Mouse (Mus musculus) cerebellum, adult 9-10 months (tissue): ENCODE results near the gene Rsph1.

Experiments used
- DNase-seq: peaks from one replicate; pipeline ENCODE4 v3.0.0; 2022

The Rsph1 gene

GRCm38 (mm10) chr17:31253951-31254350 is 23.2 kb downstream of the Rsph1 start:
- no peak for DNase-seq

DNA sequence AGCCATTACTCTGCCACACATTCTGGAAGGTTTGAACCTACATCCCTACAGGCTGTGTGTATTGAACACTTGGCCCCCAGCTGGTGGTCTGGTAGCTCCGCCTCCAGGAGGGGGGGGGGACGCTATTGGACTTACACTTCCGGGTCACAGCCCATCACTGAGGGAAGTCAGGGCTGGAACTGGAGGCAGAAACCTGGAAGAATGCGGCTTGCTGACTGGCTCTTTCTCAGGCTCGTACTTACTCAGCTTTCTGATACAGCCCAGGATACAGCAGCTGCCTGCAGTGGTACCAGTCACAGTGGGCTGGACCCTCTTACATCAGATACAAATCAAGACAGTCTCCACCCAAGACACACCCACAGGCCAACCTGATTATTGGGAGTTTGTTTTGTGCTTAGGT is 30.0 kb downstream of the Rsph1 start:
- no peak for DNase-seq

- no peak for DNase-seq
Observed at GRCm38 (mm10) chr17:31245321-31245720, 31.9 kb downstream of the Rsph1 start.

- no peak for DNase-seq
Observed at GRCm38 (mm10) chr17:31242764-31243163, 34.4 kb downstream of the Rsph1 start.

DNA sequence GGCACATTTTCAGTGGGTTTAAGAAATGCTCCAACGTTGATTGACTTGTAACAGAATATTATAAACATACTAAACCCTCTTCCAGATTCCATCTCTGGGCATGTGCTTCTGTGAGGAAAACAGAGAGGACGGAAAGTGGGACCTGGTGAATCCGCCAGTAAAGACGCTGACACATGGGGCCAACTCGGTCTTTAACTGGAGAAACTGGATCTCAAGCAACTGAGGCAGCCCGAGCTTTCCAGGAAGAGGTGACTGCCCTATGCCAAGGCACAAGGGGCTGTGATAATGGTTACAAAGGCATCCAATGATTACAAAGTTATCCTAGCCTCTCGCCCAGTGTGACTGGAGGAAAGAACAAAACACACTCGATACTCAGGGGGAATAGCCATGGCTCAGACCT is 36.0 kb downstream of the Rsph1 start:
- no peak for DNase-seq

GRCm38 (mm10) chr17:31238234-31239020 is 38.8 kb downstream of the Rsph1 start:
- no peak for DNase-seq

GRCm38 (mm10) chr17:31235915-31236314 is 41.3 kb downstream of the Rsph1 start:
- no peak for DNase-seq

DNA sequence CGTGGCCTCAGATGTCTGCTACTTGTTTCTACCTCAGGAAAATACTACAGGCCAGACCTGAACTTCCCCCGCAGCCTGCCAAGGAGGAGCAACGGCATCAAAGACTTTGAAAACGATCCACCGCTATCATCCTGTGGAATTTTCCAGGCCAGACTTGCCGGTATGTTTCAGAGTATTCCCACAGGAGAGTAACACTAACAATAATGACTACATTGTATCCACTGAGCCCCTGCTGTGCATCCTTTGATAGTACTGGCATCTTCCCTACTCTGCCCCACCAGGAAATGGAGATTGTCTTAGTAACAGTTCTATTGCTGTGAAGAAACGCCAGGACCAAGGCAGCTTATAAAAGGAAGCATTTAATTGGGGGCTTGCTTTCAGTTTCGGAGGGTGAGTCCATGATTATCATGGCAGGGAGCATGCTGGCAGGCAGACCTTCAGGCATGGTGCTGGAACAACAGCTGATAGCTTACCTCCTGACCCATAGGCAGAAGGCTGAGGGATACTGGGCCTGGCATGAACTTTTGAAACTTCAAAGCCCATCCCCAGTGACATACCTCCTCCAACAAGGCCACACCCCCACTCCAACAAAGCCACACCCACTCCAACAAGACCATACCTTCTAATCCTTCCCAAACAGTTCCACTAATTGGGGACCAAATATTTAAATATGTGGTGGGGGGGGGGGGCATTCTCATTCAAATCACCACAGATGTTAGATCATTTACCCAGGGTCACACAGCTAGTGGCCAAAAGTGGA is 44.8 kb downstream of the Rsph1 start:
- DNase-seq = no peak

- no peak for DNase-seq
Observed at GRCm38 (mm10) chr17:31231780-31232179, 45.4 kb downstream of the Rsph1 start.

DNA sequence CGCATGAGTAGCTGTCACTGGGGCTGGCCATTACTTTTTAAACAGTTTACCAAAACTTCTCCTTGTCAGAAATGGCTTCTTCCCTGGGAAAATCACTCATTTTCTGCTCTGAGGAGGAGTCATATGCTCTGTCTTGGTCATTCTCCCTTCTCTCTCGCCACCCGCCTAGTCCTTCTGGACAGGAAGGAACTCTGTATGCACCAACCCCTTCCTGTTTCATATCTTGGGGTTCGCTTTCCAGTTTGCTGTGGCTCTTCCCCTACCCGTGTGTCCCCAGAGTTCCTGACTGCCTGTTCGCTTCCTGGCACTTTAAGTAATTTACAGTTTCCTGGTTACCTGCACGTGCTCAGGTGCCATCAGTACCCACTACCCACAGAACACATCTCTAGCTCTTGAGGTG is 50.3 kb downstream of the Rsph1 start:
- no peak for DNase-seq

DNA sequence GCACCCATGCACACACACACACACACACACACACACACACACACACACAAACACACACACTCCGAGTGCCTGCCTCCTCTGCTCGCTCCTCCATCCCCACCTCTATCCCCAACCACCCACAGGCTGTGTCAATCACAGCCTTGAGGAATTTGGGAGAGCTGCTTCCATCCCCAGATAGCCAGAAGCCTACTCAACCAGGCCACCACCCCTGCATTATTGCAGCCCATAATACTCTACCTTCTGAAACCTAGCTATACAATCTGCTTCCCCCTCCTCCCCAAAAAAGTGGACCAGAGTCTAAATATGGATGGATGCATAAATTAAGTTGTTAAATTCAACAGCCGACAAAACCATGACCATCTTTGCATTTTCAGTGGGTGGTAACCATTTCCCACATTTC is 50.8 kb downstream of the Rsph1 start:
- DNase-seq = no peak

DNA sequence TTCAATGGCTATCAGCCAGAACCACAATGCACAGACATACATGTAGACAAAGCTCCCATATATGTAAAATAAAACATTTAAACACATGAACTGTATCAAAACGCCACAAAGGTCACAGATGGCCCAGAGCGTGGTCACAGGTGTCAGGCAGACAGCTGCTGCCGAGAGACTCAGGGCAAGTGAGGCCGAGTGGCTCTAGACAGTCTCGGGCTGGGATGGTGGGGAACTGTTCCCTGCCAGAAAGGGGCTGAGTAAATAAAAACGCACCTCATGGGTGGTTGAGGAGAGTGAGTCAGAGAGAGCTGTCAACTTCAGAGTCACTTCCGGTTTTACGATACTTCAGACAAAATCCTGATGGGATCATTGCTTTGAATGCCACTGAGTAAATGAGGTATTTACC is 52.6 kb downstream of the Rsph1 start:
- DNase-seq = no peak

DNA sequence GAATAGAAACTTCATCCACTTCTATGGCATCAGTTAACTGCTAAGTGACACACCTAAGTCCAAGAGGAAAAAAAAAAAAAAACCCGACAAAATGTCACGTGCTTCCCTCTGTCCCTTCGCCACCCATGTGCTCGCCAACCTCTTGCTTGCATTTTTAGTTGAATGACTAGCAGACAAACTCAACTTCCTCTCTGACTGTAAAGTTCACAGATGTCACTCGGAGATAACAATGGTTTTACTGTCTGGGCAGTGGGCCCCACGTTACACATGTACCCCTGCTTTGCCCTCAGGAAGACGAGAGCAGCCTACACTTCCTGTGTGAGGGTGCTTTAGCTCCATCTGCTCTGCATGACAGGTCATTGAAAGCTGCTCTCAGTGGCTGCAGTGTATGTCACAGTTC is 53.3 kb downstream of the Rsph1 start:
- no peak for DNase-seq

DNA sequence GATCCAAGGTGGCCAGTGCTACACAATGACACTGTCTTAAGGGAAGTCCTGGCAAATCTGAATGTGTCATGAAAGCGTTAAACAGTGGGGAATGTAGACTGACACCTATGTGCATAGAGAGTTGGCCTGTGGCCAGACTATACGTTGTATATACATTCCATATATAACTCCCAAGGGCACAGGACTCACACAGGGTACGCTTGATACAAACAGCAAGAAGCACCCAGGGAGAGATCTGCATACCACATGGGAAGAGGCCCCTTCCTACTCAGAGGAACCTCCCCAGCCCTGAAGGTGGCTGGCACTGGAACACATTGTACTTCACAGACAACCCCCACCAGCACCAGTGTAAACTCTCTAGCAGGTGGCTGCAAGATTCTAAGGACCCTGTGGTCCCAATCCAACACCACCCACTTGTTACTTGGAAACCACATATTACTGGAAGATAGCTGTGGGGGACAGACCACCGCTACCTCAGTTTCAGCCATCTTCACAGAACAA is 54.3 kb downstream of the Rsph1 start:
- no peak for DNase-seq

DNA sequence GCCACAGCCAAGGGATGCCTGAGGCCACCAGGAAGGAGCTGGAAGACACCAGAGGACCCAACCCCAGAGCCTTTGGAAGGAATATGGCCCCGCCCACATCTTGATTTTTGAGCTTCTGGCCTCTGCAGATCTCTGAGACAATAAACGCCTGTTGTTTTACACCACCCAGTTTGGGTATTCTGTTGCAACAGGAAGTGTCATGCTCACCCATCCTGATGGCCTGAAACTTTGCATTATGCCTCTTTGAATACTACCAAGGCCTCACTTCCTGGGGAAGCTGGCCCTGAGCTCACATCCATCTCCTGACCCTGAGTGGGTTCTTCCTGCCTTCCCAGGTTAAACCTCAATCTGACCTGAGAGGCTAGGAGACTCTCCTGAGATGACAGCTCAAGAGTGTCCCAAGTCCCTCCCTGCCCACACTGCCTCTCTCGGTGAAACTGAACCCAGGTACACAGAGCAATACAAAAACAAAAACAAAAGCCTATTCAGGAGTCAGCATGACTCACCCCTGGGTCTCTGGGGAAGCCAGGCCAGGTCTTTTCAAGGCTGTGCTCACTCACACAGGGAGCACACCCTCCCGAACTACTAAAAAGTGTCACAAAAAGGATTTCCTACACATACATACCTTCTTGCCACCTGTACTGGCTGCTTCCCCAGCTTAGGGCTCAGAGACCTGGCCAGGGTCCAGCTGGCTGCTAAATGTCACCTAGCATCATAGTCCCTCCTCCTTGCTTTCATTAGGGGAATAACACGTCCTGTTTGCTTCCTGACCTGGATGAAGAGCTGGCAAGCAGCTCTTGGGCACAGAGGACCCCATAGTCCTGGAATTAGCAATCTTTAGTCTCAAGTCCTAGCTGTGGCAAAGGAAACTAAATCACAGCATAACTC is 60.9 kb downstream of the Rsph1 start:
- peak; percentile 14 for DNase-seq

- DNase-seq = no peak
Observed at GRCm38 (mm10) chr17:31211881-31212280, 65.3 kb downstream of the Rsph1 start.

DNA sequence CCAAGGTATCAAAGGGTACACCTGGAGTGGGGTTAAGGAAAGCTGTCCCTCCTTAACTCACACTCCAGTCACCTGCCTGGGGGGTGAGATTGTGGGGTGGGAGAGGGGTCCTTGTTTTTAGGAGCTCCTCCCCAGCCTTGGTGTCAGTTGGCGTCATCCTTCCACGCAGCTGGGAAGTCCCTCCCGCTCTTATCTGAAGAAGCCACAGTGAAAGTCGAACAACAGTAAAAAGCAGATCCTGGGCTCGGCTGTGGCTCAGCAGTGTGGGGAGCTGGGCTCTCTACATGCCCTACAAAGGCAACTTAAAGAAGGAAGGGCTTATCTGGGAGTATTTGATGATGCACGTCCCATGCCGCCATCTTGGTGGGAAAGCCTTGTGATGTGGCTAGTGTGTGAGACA is 66.9 kb downstream of the Rsph1 start:
- DNase-seq = no peak

- DNase-seq = no peak
Observed at GRCm38 (mm10) chr17:31209376-31209930, 67.7 kb downstream of the Rsph1 start.

GRCm38 (mm10) chr17:31208654-31209053 is 68.5 kb downstream of the Rsph1 start:
- DNase-seq = no peak

- DNase-seq = no peak
Observed at GRCm38 (mm10) chr17:31207771-31208334, 69.3 kb downstream of the Rsph1 start, which contains the start of gene Ubash3a. TSS of gene Ubash3a (plus strand) at chr17:31207873.
